Mouse (Mus musculus) thymus, adult 2 months (tissue): ENCODE data around the gene Rab6b. TPM values are rescaled to one million over a fixed set of nuclear protein-coding genes. Genes with fewer than 3 reads are reported as not detected.

Experiments
- DNase-seq: peaks from one replicate; pipeline ENCODE4 v3.0.0; 2021
- H3K27ac ChIP-seq: fragments of 200-500 bp; 2 replicates; pipeline ENCODE4 v1.5.1; 2012; ENCODE audit warnings: low read length, control low read depth; ENCODE audit not compliant: control insufficient read depth, insufficient read depth
- H3K27me3 ChIP-seq: fragments of 200-500 bp; 2 replicates; pipeline ENCODE4 v1.6.1; 2012; ENCODE audit warnings: mild to moderate bottlenecking, low read length, moderate library complexity, mixed read lengths; ENCODE audit not compliant: control insufficient read depth, insufficient read depth
- H3K36me3 ChIP-seq: fragments of 200-500 bp; 2 replicates; pipeline ENCODE4 v1.6.1; 2012; ENCODE audit warnings: mild to moderate bottlenecking, low read length, moderate library complexity; ENCODE audit not compliant: control insufficient read depth, insufficient read depth
- H3K4me1 ChIP-seq: fragments of 200-500 bp; replicated peaks from 2 replicates; pipeline ENCODE4 v1.6.1; 2012; ENCODE audit warnings: low read length; ENCODE audit not compliant: control insufficient read depth, insufficient read depth
- H3K4me3 ChIP-seq: fragments of 200-500 bp; 2 replicates; pipeline ENCODE4 v1.5.1; 2012; ENCODE audit warnings: mild to moderate bottlenecking, low read length, control low read depth, moderate library complexity; ENCODE audit not compliant: control insufficient read depth, insufficient read depth
- CTCF ChIP-seq: fragments of 200-500 bp; IDR thresholded peaks from 2 replicates; pipeline ENCODE4 v1.5.1; 2012; ENCODE audit warnings: mild to moderate bottlenecking, control low read depth, low read length, moderate library complexity, borderline replicate concordance; ENCODE audit not compliant: control insufficient read depth, poor library complexity, insufficient read depth; ENCODE audit errors: extremely low read depth
- POLR2A ChIP-seq: fragments of 200-500 bp; IDR thresholded peaks from 2 replicates; pipeline ENCODE4 v1.6.1; 2012; ENCODE audit warnings: mild to moderate bottlenecking, low read length, control low read depth, moderate library complexity; ENCODE audit not compliant: control insufficient read depth, poor library complexity, insufficient read depth; ENCODE audit errors: extremely low read depth
- WGBS: fragments of 180-500 bp; shearing (Covaris S2); methylation state at CpG from one replicate; pipeline ENCODE4 v1.1.7; 2018; 5-methylcytosine and 5-hydroxymethylcytosine counted together
- polyA plus RNA-seq: library from polyadenylated mRNA; depleted of rRNA; stranded (reverse); fragments of >200 nt; gene quantifications from 2 replicates; pipeline ENCODE4 v1.2.3, GENCODE M21; 2012; rRNA removed

Gene Rab6b
- 4.7 and 8.1 TPM in 2 replicates for polyA plus RNA-seq

- Histone ChIP-seq H3K27me3 (no peaks in the 10 kb centered on the region), H3K36me3 (no peaks in the 10 kb centered on the region), H3K4me1 (peaks cover 34% of the 10 kb centered on the region), H3K27ac (peak within 1 kb of the TSS; percentile 69), H3K4me3 (peak within 1 kb of the TSS; percentile 92)
- WGBS = under 1% methylated on average over 68 of the region's 81 CpGs
- DNase-seq = peak; percentile 16
- 0 out of 2 replicates have a peak, but pooled peaks have one; percentile 38 for TF ChIP-seq POLR2A
- TF ChIP-seq CTCF = 0 out of 2 replicates have a peak, but pooled peaks have one; percentile 11
These were observed at the start of gene Rab6b for GRCm38 (mm10) chr9:103111621-103112470. Gene Rab6b, plus strand, starts transcription at chr9:103111787.

GRCm38 (mm10) chr9:103063591-103063990, 48.0 kb upstream of the Rab6b start:
- H3K27me3 ChIP-seq = no peaks in the 10 kb centered on the region
- H3K4me3 ChIP-seq = no peak overlapping the region
- no peaks in the 10 kb centered on the region for H3K36me3 ChIP-seq
- 94% methylated on average over 6 of the region's 6 CpGs for WGBS
- no peaks in the 10 kb centered on the region for H3K4me1 ChIP-seq
- DNase-seq = no peak
- H3K27ac ChIP-seq = no peak overlapping the region
- TF ChIP-seq CTCF (no peak), POLR2A (no peak)

- no peak for DNase-seq
- no peak overlapping the region for H3K27ac ChIP-seq
- H3K4me3 ChIP-seq = no peak overlapping the region
- no peaks in the 10 kb centered on the region for H3K36me3 ChIP-seq
- TF ChIP-seq CTCF (no peak), POLR2A (no peak)
- H3K27me3 ChIP-seq = no peaks in the 10 kb centered on the region
- WGBS = 94% methylated on average over 8 of the region's 8 CpGs
- no peaks in the 10 kb centered on the region for H3K4me1 ChIP-seq
These were observed 44.7 kb upstream of the Rab6b start for GRCm38 (mm10) chr9:103066845-103067244.

- Histone ChIP-seq H3K27me3 (no peaks in the 10 kb centered on the region), H3K27ac (no peak overlapping the region), H3K4me3 (no peak overlapping the region), H3K4me1 (no peaks in the 10 kb centered on the region), H3K36me3 (no peaks in the 10 kb centered on the region)
- DNase-seq = no peak
- 95% methylated on average over 11 of the region's 11 CpGs for WGBS
- TF ChIP-seq POLR2A (no peak), CTCF (no peak)
These were observed 43.9 kb upstream of the Rab6b start for GRCm38 (mm10) chr9:103067651-103068050.

GRCm38 (mm10) chr9:103068769-103069168, 42.8 kb upstream of the Rab6b start:
- Histone ChIP-seq H3K36me3 (no peaks in the 10 kb centered on the region), H3K4me3 (no peak overlapping the region), H3K27ac (no peak overlapping the region), H3K27me3 (no peaks in the 10 kb centered on the region), H3K4me1 (no peaks in the 10 kb centered on the region)
- no peak for DNase-seq
- 96% methylated on average over 8 of the region's 8 CpGs for WGBS
- TF ChIP-seq CTCF (no peak), POLR2A (no peak)

GRCm38 (mm10) chr9:103071541-103072203, 39.9 kb upstream of the Rab6b start:
- 88% methylated on average over 7 of the region's 7 CpGs for WGBS
- H3K27me3 ChIP-seq = no peaks in the 10 kb centered on the region
- H3K4me1 ChIP-seq = no peaks in the 10 kb centered on the region
- H3K4me3 ChIP-seq = no peak overlapping the region
- no peaks in the 10 kb centered on the region for H3K36me3 ChIP-seq
- TF ChIP-seq CTCF (no peak), POLR2A (no peak)
- H3K27ac ChIP-seq = no peak overlapping the region
- DNase-seq = no peak

- H3K4me1 ChIP-seq = no peaks in the 10 kb centered on the region
- no peak overlapping the region for H3K27ac ChIP-seq
- no peak overlapping the region for H3K4me3 ChIP-seq
- no peak for DNase-seq
- TF ChIP-seq CTCF (no peak), POLR2A (no peak)
- WGBS = 95% methylated on average over 6 of the region's 6 CpGs
- H3K36me3 ChIP-seq = no peaks in the 10 kb centered on the region
- H3K27me3 ChIP-seq = no peaks in the 10 kb centered on the region
These were observed 39.4 kb upstream of the Rab6b start for GRCm38 (mm10) chr9:103072204-103072599.
